ENCODE assay signal across 24 mouse cellular contexts in genomic region chr9:117319271-117319670, GRCm38 (mm10).
DNase-seq lines count a peak whose midpoint lies in the region; ATAC-seq and TF ChIP-seq lines count a peak whose summit lies in the region.
"Had no signal": no experiment of that assay in that cellular context is flagged by ENCODE, and none has a peak within 500 bp of the region (broad histone marks: within the 10 kb centered on the region; RNA-seq: fewer than 3 reads in every experiment).

No protein-coding gene starts in this region.

- no peak for TF ChIP-seq CTCF in heart, adult 2 months (IDR thresholded peaks at IDR 0.05)
- TF ChIP-seq CTCF in liver, postnatal 0 days (IDR thresholded peaks at IDR 0.05; ENCODE audit: low read depth), result no peak

- H3K27me3 ChIP-seq in heart, embryonic 10.5 days (ENCODE audit: insufficient read depth, poor library complexity, severe bottlenecking), result no peaks in the 10 kb centered on the region
- no peaks in the 10 kb centered on the region for H3K27me3 ChIP-seq in heart, adult 2 months (ENCODE audit: control insufficient read depth, insufficient read depth, low read length)
- no peaks in the 10 kb centered on the region for H3K27me3 ChIP-seq in limb, embryonic 10.5 days (ENCODE audit: low read depth, poor library complexity, severe bottlenecking)
- H3K27me3 ChIP-seq in liver, postnatal 0 days (ENCODE audit: insufficient read depth, low read length), result no peaks in the 10 kb centered on the region
- H3K27me3 ChIP-seq: embryonic facial prominence, embryonic 12.5 days; embryonic facial prominence, embryonic 15.5 days had no signal

- no peak overlapping the region for H3K9ac ChIP-seq in heart, adult 2 months (ENCODE audit: low read depth, low read length)
- no peak overlapping the region for H3K9ac ChIP-seq in liver, postnatal 0 days (replicated peaks)
- H3K9ac ChIP-seq: embryonic facial prominence, embryonic 12.5 days; embryonic facial prominence, embryonic 15.5 days; forebrain, postnatal 0 days; hindbrain, embryonic 14.5 days had no signal

- TF ChIP-seq EP300 in heart, adult 2 months (IDR thresholded peaks at IDR 0.05; ENCODE audit: insufficient read depth, low read depth, low read length), result no peak
- no peak for TF ChIP-seq EP300 in liver, postnatal 0 days (IDR thresholded peaks at IDR 0.05; ENCODE audit: low read depth)

- no peaks in the 10 kb centered on the region for H3K36me3 ChIP-seq in heart, embryonic 10.5 days
- no peaks in the 10 kb centered on the region for H3K36me3 ChIP-seq in heart, adult 2 months (ENCODE audit: control insufficient read depth, insufficient read depth, low read length)
- H3K36me3 ChIP-seq in limb, embryonic 10.5 days, result no peaks in the 10 kb centered on the region
- no peaks in the 10 kb centered on the region for H3K36me3 ChIP-seq in liver, postnatal 0 days (replicated peaks; ENCODE audit: insufficient read depth, low read length)
- H3K36me3 ChIP-seq: embryonic facial prominence, embryonic 12.5 days; embryonic facial prominence, embryonic 15.5 days; hindbrain, embryonic 10.5 days had no signal

- H3K79me2 ChIP-seq in heart, adult 2 months (replicated peaks; ENCODE audit: control insufficient read depth, insufficient read depth, low read length), result no peaks in the 10 kb centered on the region

- no peak overlapping the region for H3K4me2 ChIP-seq in liver, postnatal 0 days (ENCODE audit: low read depth, low read length)
- H3K4me2 ChIP-seq: embryonic facial prominence, embryonic 12.5 days; embryonic facial prominence, embryonic 15.5 days; heart, embryonic 11.5 days; hindbrain, embryonic 14.5 days had no signal

- H3K4me3 ChIP-seq in heart, embryonic 10.5 days, result no peak overlapping the region
- no peak overlapping the region for H3K4me3 ChIP-seq in heart, adult 2 months
- no peak overlapping the region for H3K4me3 ChIP-seq in limb, embryonic 10.5 days
- H3K4me3 ChIP-seq in liver, postnatal 0 days (ENCODE audit: low read depth, low read length), result no peak overlapping the region
- H3K4me3 ChIP-seq: embryonic facial prominence, embryonic 12.5 days; embryonic facial prominence, embryonic 15.5 days; gastrocnemius, adult 2 months; hindbrain, embryonic 10.5 days had no signal

- H3K27ac ChIP-seq in heart, embryonic 10.5 days, result no peak overlapping the region
- H3K27ac ChIP-seq in heart, adult 2 months, result no peak overlapping the region
- H3K27ac ChIP-seq in limb, embryonic 10.5 days, result peak overlapping the region; percentile 54; the same call in 1 of the 2 replicates
- H3K27ac ChIP-seq in liver, postnatal 0 days (ENCODE audit: low read depth), result no peak overlapping the region
- H3K27ac ChIP-seq: embryonic facial prominence, embryonic 12.5 days; embryonic facial prominence, embryonic 15.5 days; gastrocnemius, adult 2 months; hindbrain, embryonic 10.5 days; hindbrain, embryonic 14.5 days had no signal

- intact Hi-C loops in heart, adult 2 months (cut with DNase I), result no loop called here

- no peak for TF ChIP-seq POLR2A in heart, adult 2 months (IDR thresholded peaks at IDR 0.05; ENCODE audit: insufficient read depth, low read depth, low read length)

- DNase-seq in heart, embryonic 10.5 days (ENCODE audit: low spot score), result peak; percentile 53
- DNase-seq in heart, adult 2 months, result no peak
- peak; percentile 13 for DNase-seq in MN1 (ENCODE audit: low spot score)
- DNase-seq in limb, embryonic 10.5 days (ENCODE audit: low spot score), result no peak
- DNase-seq in ovary, postnatal 36 days (ENCODE audit: low spot score), result no peak
- no peak for DNase-seq in liver, postnatal 0 days
- DNase-seq: adrenal gland, adult 8-10 months; adrenal gland, postnatal 25 days; cerebellum, adult 18-20 months; cerebellum, adult 9-10 months; cerebellum, postnatal 25 days; forebrain, postnatal 0 days; gastrocnemius, adult 2 months; gastrocnemius, postnatal 14 days; heart, adult 18-20 months; heart, postnatal 36 days had no signal

- H3K9me3 ChIP-seq in heart, embryonic 10.5 days, result no peaks in the 10 kb centered on the region
- H3K9me3 ChIP-seq in limb, embryonic 10.5 days (replicated peaks), result no peaks in the 10 kb centered on the region
- no peaks in the 10 kb centered on the region for H3K9me3 ChIP-seq in liver, postnatal 0 days (ENCODE audit: low read length)
- H3K9me3 ChIP-seq: embryonic facial prominence, embryonic 12.5 days; embryonic facial prominence, embryonic 15.5 days; hindbrain, embryonic 10.5 days had no signal

- H3K4me1 ChIP-seq in heart, embryonic 10.5 days, result no peaks in the 10 kb centered on the region
- no peaks in the 10 kb centered on the region for H3K4me1 ChIP-seq in heart, adult 2 months (ENCODE audit: control insufficient read depth, insufficient read depth, low read length)
- H3K4me1 ChIP-seq in limb, embryonic 10.5 days, result peaks cover 16% of the 10 kb centered on the region
- H3K4me1 ChIP-seq in liver, postnatal 0 days (ENCODE audit: insufficient read depth), result no peaks in the 10 kb centered on the region
- H3K4me1 ChIP-seq: embryonic facial prominence, embryonic 15.5 days had no signal

- ATAC-seq in liver, postnatal 0 days, result no peak
- ATAC-seq: activated CD4-positive, CD25-positive, alpha-beta regulatory T cell, adult 4 months; CD4-positive, CD25-positive, alpha-beta regulatory T cell, adult 4 months; forebrain, embryonic 14.5 days; forebrain, postnatal 0 days had no signal

- 82% methylated on average over 3 of the region's 3 CpGs for WGBS in heart, embryonic 10.5 days
- WGBS in heart, adult 2 months, result 60% methylated on average over 3 of the region's 3 CpGs
- WGBS in limb, embryonic 10.5 days, result 95% methylated on average over 3 of the region's 3 CpGs
- 68% methylated on average over 3 of the region's 3 CpGs for WGBS in liver, postnatal 0 days (ENCODE audit: insufficient replicate concordance)

Comparison
In these comparisons a context has a peak if more than half of its experiments do, and no peak if none do; other contexts are left out.
1. DNase-seq: peak in heart, embryonic 10.5 days (single experiment) and MN1 (single experiment); none in heart, adult 2 months (0 of 2), limb, embryonic 10.5 days (single experiment), ovary, postnatal 36 days (single experiment) and liver, postnatal 0 days (single experiment).